25 mouse cellular contexts compared by ENCODE assay signal in genomic region chr5:134054496-134054895, GRCm38 (mm10). TPM values are rescaled to one million over a fixed set of nuclear protein-coding genes. Genes with fewer than 3 reads are reported as not detected.
DNase-seq lines count a peak whose midpoint lies in the region; ATAC-seq and TF ChIP-seq lines count a peak whose summit lies in the region.
"Had no signal": no experiment of that assay in that cellular context is flagged by ENCODE, and none has a peak within 500 bp of the region (broad histone marks: within the 10 kb centered on the region; RNA-seq: fewer than 3 reads in every experiment).

No protein-coding gene starts in this region.

- H3K27me3 ChIP-seq in hindbrain, postnatal 0 days (ENCODE audit: insufficient read depth, low read length): no peaks in the 10 kb centered on the region
- peaks cover 11% of the 10 kb centered on the region; the same call in 1 of the 2 replicates for H3K27me3 ChIP-seq in hindbrain, embryonic 12.5 days
- H3K27me3 ChIP-seq: hindbrain, embryonic 15.5 days; lung, embryonic 15.5 days; neural tube, embryonic 12.5 days had no signal

- H3K27ac ChIP-seq in hindbrain, postnatal 0 days: no peak overlapping the region
- H3K27ac ChIP-seq in hindbrain, embryonic 12.5 days: no peak overlapping the region
- H3K27ac ChIP-seq: gastrocnemius, adult 2 months; hindbrain, embryonic 15.5 days; lung, embryonic 15.5 days; midbrain, embryonic 10.5 days; neural tube, embryonic 12.5 days had no signal

- DNase-seq in hindbrain, postnatal 0 days (ENCODE audit: low spot score): peak; percentile 65
- peak; percentile 86 for DNase-seq in cerebellum, adult 11-12 months
- DNase-seq in cerebellum, adult 9-11 months: peak; percentile 87
- no peak for DNase-seq in thymus, postnatal 0 days (ENCODE audit: low spot score)
- no peak for DNase-seq in liver
- DNase-seq: adrenal gland, postnatal 10 days; gastrocnemius, adult 2 months; gastrocnemius, postnatal 36 days; heart, adult 18-20 months; kidney, adult 8-10 months; kidney, postnatal 10 days; layer of hippocampus, postnatal 36 days; right cerebral cortex, postnatal 4 days had no signal

- no peaks in the 10 kb centered on the region for H3K36me3 ChIP-seq in hindbrain, postnatal 0 days (ENCODE audit: insufficient read depth, low read length)
- H3K36me3 ChIP-seq in hindbrain, embryonic 12.5 days: no peaks in the 10 kb centered on the region
- H3K36me3 ChIP-seq: G1E; hindbrain, embryonic 15.5 days; lung, embryonic 15.5 days; midbrain, embryonic 10.5 days; neural tube, embryonic 12.5 days had no signal

- TF ChIP-seq CTCF in hindbrain, postnatal 0 days (IDR thresholded peaks at IDR 0.05; ENCODE audit: low read depth): no peak

- no peaks in the 10 kb centered on the region for H3K9me3 ChIP-seq in hindbrain, postnatal 0 days (ENCODE audit: low read length)
- no peaks in the 10 kb centered on the region for H3K9me3 ChIP-seq in hindbrain, embryonic 12.5 days (replicated peaks)
- H3K9me3 ChIP-seq: hindbrain, embryonic 15.5 days; lung, embryonic 15.5 days; midbrain, embryonic 10.5 days; neural tube, embryonic 12.5 days had no signal

- H3K4me1 ChIP-seq in hindbrain, postnatal 0 days (ENCODE audit: insufficient read depth, low read length): no peaks in the 10 kb centered on the region
- H3K4me1 ChIP-seq in hindbrain, embryonic 12.5 days: peaks cover 10% of the 10 kb centered on the region

- ATAC-seq in hindbrain, postnatal 0 days: peak; percentile 27; the same call in 1 of the 2 replicates
- no peak for ATAC-seq in hindbrain, embryonic 12.5 days (ENCODE audit: low FRiP score)
- no peak for ATAC-seq in activated CD4-positive, CD25-positive, alpha-beta regulatory T cell, adult 4 months
- ATAC-seq: forebrain, embryonic 16.5 days; midbrain, embryonic 16.5 days had no signal

- H3K9ac ChIP-seq in hindbrain, postnatal 0 days (replicated peaks; ENCODE audit: low read length): no peak overlapping the region
- no peak overlapping the region for H3K9ac ChIP-seq in hindbrain, embryonic 12.5 days
- H3K9ac ChIP-seq: hindbrain, embryonic 15.5 days; lung, embryonic 15.5 days; neural tube, embryonic 12.5 days had no signal

- 33% methylated on average over 4 of the region's 4 CpGs for WGBS in hindbrain, postnatal 0 days
- WGBS in hindbrain, embryonic 12.5 days: 47% methylated on average over 4 of the region's 4 CpGs

- no peak overlapping the region for H3K4me2 ChIP-seq in hindbrain, postnatal 0 days (ENCODE audit: low read depth, low read length)
- H3K4me2 ChIP-seq in hindbrain, embryonic 12.5 days (replicated peaks): no peak overlapping the region
- H3K4me2 ChIP-seq: heart, embryonic 11.5 days; hindbrain, embryonic 15.5 days; lung, embryonic 15.5 days; neural tube, embryonic 12.5 days had no signal

- no peak overlapping the region for H3K4me3 ChIP-seq in hindbrain, postnatal 0 days (ENCODE audit: low read length)
- no peak overlapping the region for H3K4me3 ChIP-seq in hindbrain, embryonic 12.5 days
- H3K4me3 ChIP-seq: erythroblast, embryonic 14.5 days; gastrocnemius, adult 2 months; hindbrain, embryonic 15.5 days; lung, embryonic 15.5 days; midbrain, embryonic 10.5 days; myocyte; neural tube, embryonic 12.5 days had no signal

RNA-seq across cellular contexts. Expression of gene Castor2, which starts 45.0 kb away (rescaled TPM):
- total RNA-seq in hindbrain, postnatal 0 days (2014; rRNA removed): 27.4 and 27.5 TPM in 2 replicates
- polyA plus RNA-seq in hindbrain, postnatal 0 days (2015; fragmentation: Nextera tagmentation; extraction: Ambion mirVana): 21.1 and 21.8 TPM in 2 replicates
- polyA plus RNA-seq in hindbrain, embryonic 12.5 days (2016; fragmentation: Nextera tagmentation; extraction: Ambion mirVana): 22.4 and 24.1 TPM in 2 replicates
- 2.3 and 3.4 TPM in 2 replicates for polyA plus RNA-seq in thymus, postnatal 0 days (2015; fragmentation: Nextera tagmentation; extraction: Ambion mirVana)
- 1 to 10 TPM; 4.3 to 4.6 TPM for polyA plus RNA-seq in activated CD4-positive, CD25-positive, alpha-beta regulatory T cell, adult 4 months (2017; shearing (Covaris generic))
- polyA plus RNA-seq: G1E had no signal

Comparison
In these comparisons a context has a peak if more than half of its experiments do, and no peak if none do; other contexts are left out.
1. DNase-seq: peak in hindbrain, postnatal 0 days (single experiment), cerebellum, adult 11-12 months (single experiment) and cerebellum, adult 9-11 months (single experiment); none in thymus, postnatal 0 days (single experiment) and liver (single experiment).